Mouse (Mus musculus): Measurements from ENCODE around the gene Ppp6r3. TPM values are rescaled to one million over a fixed set of nuclear protein-coding genes. Genes with fewer than 3 reads are reported as not detected.

Gene Ppp6r3
- polyA plus RNA-seq, 1 experiment from 2014 or later = 78.5 TPM

DNA sequence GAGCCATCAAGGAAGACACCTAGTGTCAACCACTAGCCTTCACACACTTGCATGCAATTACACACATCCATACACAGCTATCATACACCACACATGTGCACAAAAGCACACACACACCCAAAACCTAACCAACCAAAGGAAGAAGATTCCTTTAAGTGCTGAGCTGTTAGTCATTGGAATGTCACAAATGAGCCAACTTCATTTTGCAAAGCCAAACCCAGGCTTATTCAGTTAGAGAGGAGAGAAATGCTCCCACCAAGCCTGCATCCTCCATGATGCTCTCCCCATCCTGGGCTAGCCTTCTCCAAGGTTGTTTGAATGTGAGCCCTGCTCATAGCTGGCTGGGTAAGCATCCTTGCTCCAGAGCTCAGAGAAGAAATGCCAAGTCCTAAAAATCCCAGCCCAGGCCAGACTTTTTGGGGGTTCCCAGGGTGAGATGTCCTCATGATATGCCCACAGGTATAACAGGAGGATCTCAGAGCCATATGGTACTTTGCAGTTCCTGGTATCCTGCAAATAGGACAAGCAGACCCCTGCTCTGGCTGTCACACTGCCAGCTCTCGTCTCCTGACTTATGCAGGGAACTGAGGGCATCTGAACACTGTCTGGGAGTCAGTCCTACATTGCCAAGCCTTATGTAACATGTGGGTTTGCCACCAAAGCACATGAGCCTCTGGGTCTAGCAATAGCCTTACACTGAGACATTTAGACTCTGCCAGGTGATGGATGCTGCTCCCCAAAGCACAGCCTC lies 169.8 kb downstream of the Ppp6r3 start:
- H3K4me2 ChIP-seq (ENCODE audit: low read depth, severe bottlenecking) = no peak overlapping the region
- H3K36me3 ChIP-seq (ENCODE audit: control insufficient read depth, insufficient read depth, low read length) = no peaks in the 10 kb centered on the region
- H3K27me3 ChIP-seq (ENCODE audit: control insufficient read depth, insufficient read depth, low read length) = no peaks in the 10 kb centered on the region
- H3K27ac ChIP-seq (replicated peaks; ENCODE audit: low read depth, low read length) = no peak overlapping the region
- H3K4me3 ChIP-seq (ENCODE audit: low read depth, low read length) = no peak overlapping the region
- no peak for DNase-seq (ENCODE audit: low spot score)
- no peaks in the 10 kb centered on the region for H3K4me1 ChIP-seq (ENCODE audit: control insufficient read depth, insufficient read depth, low read length)
- ATAC-seq (ENCODE audit: insufficient number of reproducible peaks, low FRiP score, low TSS enrichment, low read depth) = no peak
- H3K9ac ChIP-seq (ENCODE audit: low read length) = no peak overlapping the region
- 72% methylated on average over 1 of the region's 1 CpGs for WGBS
- H3K9me3 ChIP-seq (ENCODE audit: control insufficient read depth, low read length) = no peaks in the 10 kb centered on the region

Other genes with a start within 250 kb of the Ppp6r3 start
- gene Tesmin, start 186.9 kb downstream of the Ppp6r3 start, polyA plus RNA-seq (2014; fragmentation: Nextera tagmentation; extraction: Ambion mirVana) = 0.33 and 0.36 TPM in 2 replicates
- 0.84 and 1.0 TPM in 2 replicates for gene Gal, start 161.2 kb downstream of the Ppp6r3 start, polyA plus RNA-seq (2014; fragmentation: Nextera tagmentation; extraction: Ambion mirVana)
- 7.2 and 7.9 TPM in 2 replicates for gene Lrp5, start 110.8 kb upstream of the Ppp6r3 start, polyA plus RNA-seq (2014; fragmentation: Nextera tagmentation; extraction: Ambion mirVana)
- 38.3 and 42.9 TPM in 2 replicates for gene 1810055G02Rik, start 132.5 kb upstream of the Ppp6r3 start, polyA plus RNA-seq (2014; fragmentation: Nextera tagmentation; extraction: Ambion mirVana)
- gene Kmt5b, start 191.7 kb upstream of the Ppp6r3 start, polyA plus RNA-seq (2014; fragmentation: Nextera tagmentation; extraction: Ambion mirVana) = 25.3 and 30.6 TPM in 2 replicates

Data from limb, embryonic 11.5 days (tissue).